18 mouse cellular contexts compared by ENCODE assay signal in genomic region chr17:26564439-26564838, GRCm38 (mm10). TPM values are rescaled to one million over a fixed set of nuclear protein-coding genes. Genes with fewer than 3 reads are reported as not detected.
DNase-seq lines count a peak whose midpoint lies in the region; ATAC-seq and TF ChIP-seq lines count a peak whose summit lies in the region.
"Had no signal": no experiment of that assay in that cellular context is flagged by ENCODE, and none has a peak within 500 bp of the region (broad histone marks: within the 10 kb centered on the region; RNA-seq: fewer than 3 reads in every experiment).

No protein-coding gene starts in this region.

- peaks cover 44% of the 10 kb centered on the region for H3K79me2 ChIP-seq in liver, adult 2 months (ENCODE audit: control insufficient read depth, insufficient read depth, low read length)

- no peak overlapping the region for H3K4me3 ChIP-seq in heart, embryonic 13.5 days
- no peak overlapping the region for H3K4me3 ChIP-seq in liver, adult 2 months (ENCODE audit: insufficient read depth, low read depth, low read length)
- H3K4me3 ChIP-seq in embryonic facial prominence, embryonic 10.5 days: 0 out of 2 replicates have a peak overlapping the region, but pooled peaks have one; percentile 8
- H3K4me3 ChIP-seq in liver, postnatal 0 days (ENCODE audit: low read depth, low read length): no peak overlapping the region
- no peak overlapping the region for H3K4me3 ChIP-seq in hindbrain, embryonic 14.5 days (replicated peaks; ENCODE audit: low read length)
- H3K4me3 ChIP-seq: forebrain, embryonic 12.5 days; heart, adult 2 months; hindbrain, embryonic 15.5 days; lung, embryonic 15.5 days had no signal

- no peak for DNase-seq in heart, postnatal 10 days
- peak; percentile 76 for DNase-seq in liver, adult 2 months (ENCODE audit: extremely low read depth, low read depth, low spot score)
- no peak for DNase-seq in liver
- no peak for DNase-seq in embryonic facial prominence, embryonic 10.5 days (ENCODE audit: low spot score)
- no peak for DNase-seq in liver, postnatal 0 days
- no peak for DNase-seq in hindbrain, embryonic 14.5 days (ENCODE audit: low spot score)
- DNase-seq in thymus, postnatal 10 days (ENCODE audit: low spot score in 2 of 2): no peak
- DNase-seq: adrenal gland, adult 8-10 months; cerebellum, postnatal 14 days; embryo, embryonic 11 days; gastrocnemius, postnatal 10 days; heart, adult 2 months; thymus, postnatal 4 days had no signal

- no peaks in the 10 kb centered on the region for H3K27me3 ChIP-seq in heart, embryonic 13.5 days (replicated peaks)
- no peaks in the 10 kb centered on the region for H3K27me3 ChIP-seq in liver, adult 2 months (ENCODE audit: control insufficient read depth, insufficient read depth, low read length)
- no peaks in the 10 kb centered on the region for H3K27me3 ChIP-seq in embryonic facial prominence, embryonic 10.5 days (replicated peaks; ENCODE audit: low read depth, poor library complexity, severe bottlenecking)
- no peaks in the 10 kb centered on the region for H3K27me3 ChIP-seq in liver, postnatal 0 days (ENCODE audit: insufficient read depth, low read length)
- H3K27me3 ChIP-seq in hindbrain, embryonic 14.5 days (ENCODE audit: control insufficient read depth, insufficient read depth, low read length): no peaks in the 10 kb centered on the region
- H3K27me3 ChIP-seq: CH12.LX; forebrain, embryonic 12.5 days; hindbrain, embryonic 15.5 days; lung, embryonic 15.5 days had no signal

- no peak for TF ChIP-seq CTCF in liver, adult 2 months (IDR thresholded peaks at IDR 0.05; ENCODE audit: low read depth, low read length)
- TF ChIP-seq CTCF in liver, postnatal 0 days (IDR thresholded peaks at IDR 0.05; ENCODE audit: low read depth): no peak

- H3K9me3 ChIP-seq in heart, embryonic 13.5 days: no peaks in the 10 kb centered on the region
- H3K9me3 ChIP-seq in embryonic facial prominence, embryonic 10.5 days: peaks cover 8% of the 10 kb centered on the region
- H3K9me3 ChIP-seq in liver, postnatal 0 days (ENCODE audit: low read length): no peaks in the 10 kb centered on the region
- no peaks in the 10 kb centered on the region for H3K9me3 ChIP-seq in hindbrain, embryonic 14.5 days (ENCODE audit: control insufficient read depth, low read length)
- H3K9me3 ChIP-seq: forebrain, embryonic 12.5 days; hindbrain, embryonic 15.5 days; lung, embryonic 15.5 days had no signal

- no peak for TF ChIP-seq EP300 in liver, postnatal 0 days (IDR thresholded peaks at IDR 0.05; ENCODE audit: low read depth)

- H3K4me2 ChIP-seq in heart, embryonic 13.5 days: no peak overlapping the region
- peak overlapping the region; percentile 24; the same call in 1 of the 2 replicates for H3K4me2 ChIP-seq in liver, postnatal 0 days (ENCODE audit: low read depth, low read length)
- H3K4me2 ChIP-seq in hindbrain, embryonic 14.5 days (replicated peaks): no peak overlapping the region
- H3K4me2 ChIP-seq: forebrain, embryonic 12.5 days; hindbrain, embryonic 15.5 days; lung, embryonic 15.5 days had no signal

- H3K27ac ChIP-seq in heart, embryonic 13.5 days (replicated peaks): no peak overlapping the region
- H3K27ac ChIP-seq in liver, adult 2 months (replicated peaks; ENCODE audit: insufficient read depth, low read depth, low read length): no peak overlapping the region
- H3K27ac ChIP-seq in embryonic facial prominence, embryonic 10.5 days (replicated peaks): no peak overlapping the region; the same call in 1 of the 2 replicates
- H3K27ac ChIP-seq in liver, postnatal 0 days (ENCODE audit: low read depth): 0 out of 2 replicates have a peak overlapping the region, but pooled peaks have one; percentile 62
- H3K27ac ChIP-seq in hindbrain, embryonic 14.5 days: no peak overlapping the region
- H3K27ac ChIP-seq: forebrain, embryonic 12.5 days; heart, adult 2 months; hindbrain, embryonic 15.5 days; lung, embryonic 15.5 days had no signal

- 70% methylated on average over 9 of the region's 9 CpGs for WGBS in heart, embryonic 13.5 days
- WGBS in liver, adult 2 months: 36% methylated on average over 9 of the region's 9 CpGs
- 72% methylated on average over 9 of the region's 9 CpGs for WGBS in embryonic facial prominence, embryonic 10.5 days
- 64% methylated on average over 9 of the region's 9 CpGs for WGBS in liver, postnatal 0 days (ENCODE audit: insufficient replicate concordance)
- WGBS in hindbrain, embryonic 14.5 days: 65% methylated on average over 9 of the region's 9 CpGs

- H3K36me3 ChIP-seq in heart, embryonic 13.5 days: peaks cover 61% of the 10 kb centered on the region
- H3K36me3 ChIP-seq in liver, adult 2 months (ENCODE audit: control insufficient read depth, insufficient read depth, low read length): peaks cover 2% of the 10 kb centered on the region; the same call in 1 of the 2 replicates
- peaks cover 64% of the 10 kb centered on the region for H3K36me3 ChIP-seq in embryonic facial prominence, embryonic 10.5 days (replicated peaks)
- peaks cover 6% of the 10 kb centered on the region; the same call in 1 of the 2 replicates for H3K36me3 ChIP-seq in liver, postnatal 0 days (replicated peaks; ENCODE audit: insufficient read depth, low read length)
- H3K36me3 ChIP-seq in hindbrain, embryonic 14.5 days (replicated peaks; ENCODE audit: control insufficient read depth, insufficient read depth): peaks cover 39% of the 10 kb centered on the region

- intact Hi-C loops in heart, postnatal 10 days (cut with DNase I): no loop called here

- peak overlapping the region; percentile 19; the same call in 1 of the 2 replicates for H3K9ac ChIP-seq in heart, embryonic 13.5 days
- H3K9ac ChIP-seq in liver, adult 2 months (ENCODE audit: low read depth, low read length): peak overlapping the region; percentile 40; the same call in 1 of the 2 replicates
- no peak overlapping the region for H3K9ac ChIP-seq in liver, postnatal 0 days (replicated peaks)
- H3K9ac ChIP-seq in hindbrain, embryonic 14.5 days: no peak overlapping the region
- H3K9ac ChIP-seq: forebrain, embryonic 12.5 days; hindbrain, embryonic 15.5 days; lung, embryonic 15.5 days had no signal

- no peak for TF ChIP-seq POLR2A in liver, adult 2 months (IDR thresholded peaks at IDR 0.05; ENCODE audit: extremely low read depth, insufficient read depth, low read length)

- no peak for ATAC-seq in heart, embryonic 13.5 days (ENCODE audit: extremely low read depth, insufficient number of reproducible peaks, low FRiP score, low TSS enrichment)
- no peak for ATAC-seq in liver, postnatal 0 days
- no peak for ATAC-seq in hindbrain, embryonic 14.5 days (ENCODE audit: low FRiP score)

- H3K4me1 ChIP-seq in heart, embryonic 13.5 days: peaks cover 37% of the 10 kb centered on the region
- peaks cover 33% of the 10 kb centered on the region for H3K4me1 ChIP-seq in liver, adult 2 months (ENCODE audit: control insufficient read depth, insufficient read depth, low read length)
- peaks cover 33% of the 10 kb centered on the region for H3K4me1 ChIP-seq in embryonic facial prominence, embryonic 10.5 days
- peaks cover 32% of the 10 kb centered on the region for H3K4me1 ChIP-seq in liver, postnatal 0 days (ENCODE audit: insufficient read depth)
- peaks cover 18% of the 10 kb centered on the region for H3K4me1 ChIP-seq in hindbrain, embryonic 14.5 days (replicated peaks; ENCODE audit: control insufficient read depth, insufficient read depth, low read length)

RNA-seq across cellular contexts. Expression of gene Dusp1, which starts 2.5 kb away (rescaled TPM):
- 32.8 and 33.1 TPM in 2 replicates for polyA plus RNA-seq in heart, embryonic 13.5 days (2015; fragmentation: Nextera tagmentation; extraction: Ambion mirVana)
- total RNA-seq in heart, postnatal 10 days (2021): 100 to 1,000 TPM in 1 of 2 experiments, 10 to 100 TPM in 1; 60.1 to 100 TPM
- 10.5 and 10.7 TPM in 2 replicates for total RNA-seq in liver, adult 2 months (2014; rRNA removed)
- polyA plus RNA-seq in liver, adult 2 months (2012; rRNA removed): 22.2 and 40.0 TPM in 2 replicates
- polyA plus RNA-seq in embryonic facial prominence, embryonic 10.5 days (2016; fragmentation: Nextera tagmentation; extraction: Ambion mirVana): 22.5 and 23.3 TPM in 2 replicates
- polyA plus RNA-seq in liver, postnatal 0 days (2015; fragmentation: Nextera tagmentation; extraction: Ambion mirVana): 13.4 and 14.2 TPM in 2 replicates
- 31.5 and 31.6 TPM in 2 replicates for polyA plus RNA-seq in hindbrain, embryonic 14.5 days (2014; fragmentation: Nextera tagmentation; extraction: Ambion mirVana)

RNA-seq across cellular contexts. Expression of gene Ergic1, which starts 3.1 kb away (rescaled TPM):
- polyA plus RNA-seq in heart, embryonic 13.5 days (2015; fragmentation: Nextera tagmentation; extraction: Ambion mirVana): 103 and 121 TPM in 2 replicates
- 10 to 100 TPM; 84.4 to 87.8 TPM for total RNA-seq in heart, postnatal 10 days (2021)
- total RNA-seq in liver, adult 2 months (2014; rRNA removed): 30.7 and 34.6 TPM in 2 replicates
- polyA plus RNA-seq in liver, adult 2 months (2012; rRNA removed): 93.3 and 106 TPM in 2 replicates
- polyA plus RNA-seq in embryonic facial prominence, embryonic 10.5 days (2016; fragmentation: Nextera tagmentation; extraction: Ambion mirVana): 107 and 109 TPM in 2 replicates
- 34.4 and 35.0 TPM in 2 replicates for polyA plus RNA-seq in liver, postnatal 0 days (2015; fragmentation: Nextera tagmentation; extraction: Ambion mirVana)
- 110 and 119 TPM in 2 replicates for polyA plus RNA-seq in hindbrain, embryonic 14.5 days (2014; fragmentation: Nextera tagmentation; extraction: Ambion mirVana)

Comparison
In these comparisons a context has a peak if more than half of its experiments do, and no peak if none do; other contexts are left out.
1. H3K9ac ChIP-seq: peak in heart, embryonic 13.5 days (single experiment) and liver, adult 2 months (single experiment); none in liver, postnatal 0 days (single experiment) and hindbrain, embryonic 14.5 days (single experiment).